Mouse (Mus musculus) frontal cortex, adult (tissue): ENCODE data around the gene Ric8a.
"Not testable (repeated sequence)": the region's sequence is repeated elsewhere in the genome, so short reads cannot be mapped to it uniquely, and the experiment has no call there.

Experiments
- ATAC-seq: cut with Nextera tagmentation; 2 replicates; pipeline ENCODE4 v1.9.2; 2017; ENCODE audit warnings: mild to moderate bottlenecking, moderate library complexity, mixed read lengths; ENCODE audit not compliant: low TSS enrichment

The Ric8a gene

GRCm38 (mm10) chr7:140890636-140891035, 33.9 kb downstream of the Ric8a start:
- ATAC-seq: not testable (repeated sequence)

DNA sequence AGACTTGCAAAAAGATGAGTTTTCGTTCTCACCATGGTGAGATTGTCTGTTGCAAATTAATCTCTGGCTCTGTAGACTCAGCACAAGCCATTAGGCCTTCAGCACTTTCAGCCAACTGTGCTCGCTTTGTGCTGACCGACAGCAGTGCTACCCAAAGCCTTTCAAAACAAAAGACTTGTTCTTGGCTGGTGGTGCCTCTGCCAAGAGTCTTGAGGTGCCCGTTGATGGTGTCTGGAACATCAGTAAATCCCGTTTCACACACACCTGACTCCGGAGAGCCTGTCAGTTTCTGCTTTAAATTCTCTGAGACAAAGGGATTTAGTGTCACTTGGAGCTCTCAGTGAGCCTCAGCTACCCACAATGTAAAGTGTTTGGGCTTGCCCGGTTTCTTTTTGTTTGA, 37.3 kb downstream of the Ric8a start:
- no peak for ATAC-seq

- no peak for ATAC-seq
These were observed 37.9 kb downstream of the Ric8a start for GRCm38 (mm10) chr7:140894611-140895010.

- ATAC-seq: no peak
These were observed 41.1 kb downstream of the Ric8a start for GRCm38 (mm10) chr7:140897863-140898262.

- no peak for ATAC-seq
These were observed 42.4 kb downstream of the Ric8a start for GRCm38 (mm10) chr7:140899121-140899520.

- no peak for ATAC-seq
These were observed 43.5 kb downstream of the Ric8a start, which contains the start of gene Cox8b for GRCm38 (mm10) chr7:140900220-140900619. Cox8b (minus strand) TSS chr7:140900446.

DNA sequence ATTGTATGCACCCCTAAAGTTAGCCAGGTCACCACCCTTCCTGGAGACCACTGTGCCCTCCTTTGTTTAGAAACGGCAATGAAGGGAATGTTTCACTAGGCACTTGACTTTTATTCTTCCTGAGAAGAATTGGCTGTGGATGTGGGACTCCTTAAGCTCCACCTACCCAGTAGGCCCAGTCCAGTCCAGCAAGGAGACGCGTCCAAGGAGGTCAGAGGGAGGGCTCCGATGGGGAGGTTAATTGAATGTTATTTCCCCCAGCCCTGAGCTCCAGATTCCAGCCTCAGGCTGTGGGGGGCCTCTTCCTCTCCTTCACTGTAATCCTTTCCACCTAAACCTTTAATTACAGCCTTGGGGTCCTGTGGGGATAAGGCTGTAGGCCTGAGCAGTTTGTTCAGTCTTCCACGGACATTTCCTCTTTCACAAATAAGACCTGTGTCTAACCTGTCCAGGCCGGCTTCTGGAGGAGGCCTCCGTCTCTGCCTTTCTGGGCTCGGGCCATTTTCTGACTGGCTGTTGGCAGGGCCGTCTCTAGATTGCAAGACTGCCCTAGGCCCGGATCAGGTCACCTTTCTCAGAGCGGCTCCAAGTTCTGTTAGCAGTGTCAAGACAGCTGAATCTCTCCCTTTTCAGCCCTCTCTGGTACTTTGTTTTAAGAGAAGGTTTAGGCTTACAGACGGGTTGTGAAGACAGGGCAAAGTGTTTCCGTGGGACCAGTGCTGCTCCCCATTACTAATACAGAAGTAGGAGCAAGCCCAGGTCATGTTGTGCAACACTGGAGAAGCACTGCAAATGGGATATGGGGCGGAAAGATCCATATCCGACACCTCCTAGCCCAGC, 45.5 kb downstream of the Ric8a start:
- ATAC-seq: no peak

DNA sequence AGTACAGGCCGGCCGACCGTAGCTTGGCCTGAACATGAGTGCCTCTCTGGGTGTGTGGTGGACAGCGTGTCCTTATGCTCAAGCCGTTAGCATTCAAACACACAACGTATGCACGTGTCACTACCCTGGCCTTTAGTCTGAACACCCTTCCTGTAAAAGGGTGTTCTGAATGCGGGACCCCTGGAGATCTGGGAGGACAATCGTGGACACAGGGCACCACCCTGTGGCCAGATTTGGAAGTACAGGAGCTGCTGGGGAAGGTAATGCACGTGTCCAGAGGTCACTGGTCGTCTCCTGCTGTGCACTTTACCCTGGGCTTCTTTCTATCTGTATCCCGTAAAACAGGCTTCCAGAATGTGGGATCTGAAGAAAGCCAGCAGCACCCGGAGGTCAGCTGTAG, 46.5 kb downstream of the Ric8a start:
- no peak for ATAC-seq

DNA sequence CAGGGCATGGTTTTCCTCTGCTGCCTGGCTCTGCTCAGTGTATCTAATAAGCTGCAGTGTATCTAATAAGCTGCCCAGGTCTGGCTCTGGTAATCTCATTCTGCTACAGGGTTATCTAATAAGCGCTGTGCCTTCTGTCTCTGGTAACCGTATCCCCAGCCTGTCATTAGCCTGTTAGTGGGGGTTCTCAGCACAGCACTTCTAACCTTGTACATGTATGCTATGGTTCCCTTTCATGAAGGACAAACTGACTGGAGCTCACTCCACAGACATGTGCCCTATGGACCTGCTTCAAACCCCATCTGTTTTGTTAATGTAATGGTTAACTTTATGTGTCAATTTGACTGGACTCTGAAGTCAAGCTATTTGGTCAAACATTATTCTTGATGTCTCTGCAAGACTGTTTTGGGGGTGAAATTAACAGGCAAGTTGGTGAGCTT, 48.9 kb downstream of the Ric8a start:
- no peak for ATAC-seq

DNA sequence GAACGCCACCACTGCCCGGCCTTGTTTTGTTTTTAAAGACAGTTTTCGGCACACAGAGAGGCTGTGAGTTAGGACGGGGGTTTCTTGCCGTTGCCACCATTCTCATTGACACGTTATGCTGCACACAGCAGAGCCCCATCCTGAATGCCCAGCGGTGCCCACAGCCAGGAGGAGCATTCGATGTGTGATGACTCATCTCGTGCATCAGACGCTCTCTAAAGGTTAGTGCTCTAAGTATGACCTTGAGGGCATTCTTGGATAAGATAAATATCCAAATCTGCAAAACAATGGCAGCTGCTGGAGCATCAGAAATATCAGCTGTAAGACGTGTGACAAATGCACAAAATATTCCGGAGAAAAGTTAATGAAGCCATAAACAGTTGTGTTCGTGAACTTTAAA, 50.4 kb downstream of the Ric8a start:
- ATAC-seq: no peak

- ATAC-seq: no peak
These were observed 50.9 kb downstream of the Ric8a start for GRCm38 (mm10) chr7:140907697-140908096.

DNA sequence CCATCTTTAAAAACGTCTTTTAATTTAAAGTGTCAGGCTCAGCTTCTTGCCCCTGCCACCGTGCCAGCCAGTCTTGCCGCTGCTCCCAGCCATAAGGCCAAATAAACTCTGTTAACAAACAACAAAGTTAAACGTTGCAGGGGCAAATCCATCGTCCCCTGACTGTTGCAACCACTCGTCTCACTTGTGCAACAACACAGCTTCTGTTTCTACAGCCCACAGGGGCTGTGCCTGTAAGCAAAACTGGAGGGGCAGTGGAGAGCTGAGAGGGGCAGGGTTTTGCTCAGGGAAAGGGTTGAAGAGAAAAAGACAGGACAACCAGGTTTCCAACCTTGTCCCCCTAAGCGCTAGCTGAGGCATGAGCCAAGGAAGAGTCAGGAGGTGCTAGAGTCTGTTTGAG, 51.4 kb downstream of the Ric8a start:
- no peak for ATAC-seq

DNA sequence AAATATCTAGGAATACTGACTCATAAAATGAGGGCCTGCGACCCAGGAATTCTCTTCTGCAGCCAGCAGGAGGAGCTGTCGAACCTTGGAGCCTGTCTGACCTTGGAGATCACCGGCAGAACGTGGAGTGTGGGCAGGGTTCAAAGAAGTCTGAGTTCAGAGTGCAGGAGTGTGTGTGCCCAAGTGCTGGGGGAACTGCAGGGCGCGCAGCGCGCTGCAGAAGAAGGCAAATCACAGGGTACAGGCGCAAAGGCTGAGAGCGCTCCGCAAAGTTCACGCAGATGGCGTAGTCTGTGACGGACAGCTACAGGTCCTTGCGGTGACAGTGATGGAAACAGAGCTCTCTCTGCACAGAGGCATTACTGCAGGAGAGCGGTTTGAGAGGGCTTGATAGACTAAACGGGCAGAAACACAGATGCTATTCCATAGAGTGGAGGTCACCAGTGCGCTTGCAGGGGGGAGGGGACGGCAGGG, 51.9 kb downstream of the Ric8a start:
- peak; percentile 36; the same call in 1 of the 2 replicates for ATAC-seq

GRCm38 (mm10) chr7:140912293-140912692, 55.5 kb downstream of the Ric8a start:
- ATAC-seq: peak; percentile 93

DNA sequence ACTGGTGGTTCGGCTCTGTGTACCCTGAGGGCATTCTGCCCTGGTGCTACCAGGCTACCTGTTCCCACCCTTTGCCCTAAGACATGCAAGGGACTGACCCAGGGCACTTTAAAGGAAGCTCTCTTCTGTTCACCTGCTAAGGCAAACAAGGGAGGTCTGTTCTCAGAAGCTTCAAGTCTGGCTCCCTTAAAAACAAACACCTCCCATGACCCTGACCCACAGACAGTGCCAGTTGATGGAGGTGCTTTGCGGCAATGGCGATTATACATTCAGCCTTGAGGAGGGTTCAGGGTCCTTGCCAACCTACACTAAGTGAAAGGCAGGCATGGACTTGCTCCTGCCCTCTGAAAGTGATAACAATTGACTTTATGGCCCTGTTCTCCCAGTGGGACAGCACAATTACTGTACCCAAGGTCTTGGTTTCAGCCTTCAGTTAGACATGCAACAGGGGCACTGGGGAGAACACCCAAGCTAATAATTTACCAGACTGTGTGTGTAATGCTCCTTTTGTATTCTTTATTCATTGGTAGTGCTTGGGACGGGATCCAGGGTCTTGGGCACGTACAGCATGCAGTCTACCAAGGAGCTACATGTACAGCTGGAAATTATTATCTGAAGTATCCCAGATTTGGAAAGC, 56.2 kb downstream of the Ric8a start:
- no peak for ATAC-seq
